Mouse (Mus musculus) myocyte (in vitro differentiated cells): Measurements from ENCODE around the gene Hyal3.

Experiments used
- CEBPB ChIP-seq: IDR thresholded peaks from 2 replicates; pipeline ENCODE4 v1.6.1; 2011; ENCODE audit warnings: mild to moderate bottlenecking, moderate library complexity; ENCODE audit not compliant: poor library complexity, insufficient read depth, severe bottlenecking
- MAX ChIP-seq: IDR thresholded peaks from one replicate; pipeline ENCODE4 v1.6.1; 2011; ENCODE audit warnings: low read depth, mild to moderate bottlenecking, control low read depth
- POLR2A ChIP-seq: IDR thresholded peaks from one replicate; pipeline ENCODE4 v1.6.1; 2011; ENCODE audit warnings: low read depth, mild to moderate bottlenecking, control low read depth, moderate library complexity; ENCODE audit not compliant: insufficient read length

DNA sequence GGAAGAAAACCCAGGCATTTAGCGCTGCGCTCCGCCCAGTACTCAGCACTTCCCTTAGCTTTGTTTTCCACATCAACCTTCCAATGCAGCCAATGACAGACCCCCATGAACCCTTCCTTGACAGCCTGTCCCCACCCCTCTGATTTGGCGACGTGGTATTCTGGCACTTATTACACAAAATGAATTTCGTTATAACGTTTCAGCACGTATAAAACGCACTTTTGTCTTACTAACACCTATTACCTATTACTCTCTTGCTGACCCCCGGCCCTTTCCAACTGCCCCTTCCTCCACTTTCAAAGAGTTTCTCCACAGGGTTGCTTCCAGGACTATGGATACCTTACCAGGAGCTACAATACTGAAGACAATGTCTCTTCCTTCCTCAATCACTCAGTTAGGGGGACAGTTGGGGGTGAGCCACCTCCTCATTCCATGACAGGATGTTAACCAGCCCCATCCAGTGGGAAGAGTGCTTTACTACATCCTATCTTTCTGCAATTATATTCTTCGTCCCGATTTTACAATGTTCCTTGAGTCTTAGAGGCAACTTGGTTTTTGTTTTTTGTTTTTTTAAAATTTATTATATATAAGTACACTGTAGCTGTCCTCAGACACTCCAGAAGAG, 32.4 kb downstream of the Hyal3 start:
- TF ChIP-seq CEBPB, result no peak
- TF ChIP-seq POLR2A, result no peak
- TF ChIP-seq MAX, result no peak
